Mouse (Mus musculus): Measurements from ENCODE around the gene Tesc. TPM values are rescaled to one million over a fixed set of nuclear protein-coding genes. Genes with fewer than 3 reads are reported as not detected.
A peak's percentile ranks its signal among the peaks of the same experiment; 100 is the strongest.

Gene Tesc
- total and polyA plus RNA-seq, 2 experiments from 2014 or later: 4.7 to 8.2 TPM

DNA sequence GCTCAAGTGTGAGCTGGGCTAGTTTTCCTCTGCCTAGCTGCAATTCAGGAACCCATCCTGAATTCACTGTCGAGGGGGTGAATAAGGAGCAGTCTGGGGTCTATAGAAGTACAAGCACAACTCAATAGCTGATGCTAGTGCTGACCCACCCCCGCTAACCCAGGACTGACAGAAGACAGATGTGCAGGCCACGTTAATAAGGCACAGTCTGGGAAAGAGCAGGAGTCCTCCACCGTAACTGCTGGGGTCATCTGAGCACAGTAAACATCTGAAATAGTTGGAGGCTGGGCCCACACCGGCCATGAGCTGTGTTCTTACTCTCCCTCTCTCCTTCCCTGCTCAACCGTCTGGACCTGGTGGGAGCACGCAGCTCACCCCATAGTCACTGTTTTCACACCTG, 59.4 kb downstream of the Tesc start:
- Histone ChIP-seq H3K9ac (replicated peaks; ENCODE audit: low read length, poor library complexity, severe bottlenecking) (no peak overlapping the region; the same call in 1 of the 2 replicates), H3K36me3 (ENCODE audit: insufficient read depth, low read length) (peaks cover 8% of the 10 kb centered on the region), H3K4me1 (ENCODE audit: insufficient read depth, low read length) (peaks cover 13% of the 10 kb centered on the region), H3K9me3 (ENCODE audit: low read length) (no peaks in the 10 kb centered on the region), H3K27me3 (ENCODE audit: insufficient read depth, low read length) (no peaks in the 10 kb centered on the region), H3K27ac (ENCODE audit: low read depth, low read length) (no peak overlapping the region), H3K4me2 (ENCODE audit: low read depth, low read length, poor library complexity, severe bottlenecking) (no peak overlapping the region), H3K4me3 (ENCODE audit: low read depth, low read length) (no peak overlapping the region)
- DNase-seq (ENCODE audit: low spot score) (no peak), ATAC-seq (ENCODE audit: low FRiP score) (no peak)
- no peak for TF ChIP-seq CTCF (IDR thresholded peaks at IDR 0.05)
- WGBS: 76% methylated on average over 7 of the region's 7 CpGs

DNA sequence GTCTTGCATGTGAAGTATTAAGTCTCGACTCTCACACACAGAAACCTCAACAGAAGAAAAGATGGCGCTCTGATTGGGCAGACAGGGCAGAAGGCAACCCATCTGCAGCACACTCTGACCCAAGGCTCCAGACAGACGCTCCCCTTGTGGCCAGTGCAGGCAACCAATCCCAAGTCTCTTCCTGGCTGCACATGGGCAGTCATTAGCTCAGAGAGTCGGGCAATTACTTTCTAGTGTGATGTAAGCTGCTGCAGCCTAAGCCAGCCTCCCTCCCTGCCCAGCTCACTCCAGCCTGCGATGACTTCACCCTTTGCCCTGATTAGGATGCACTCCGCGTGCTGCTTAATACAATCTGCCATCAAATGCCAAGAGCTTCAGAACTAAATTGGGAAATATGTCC, 61.6 kb downstream of the Tesc start:
- ATAC-seq (ENCODE audit: low FRiP score) (peak; percentile 83), DNase-seq (ENCODE audit: low spot score) (peak; percentile 90)
- Histone ChIP-seq H3K9ac (replicated peaks; ENCODE audit: low read length, poor library complexity, severe bottlenecking) (no peak overlapping the region), H3K4me3 (ENCODE audit: low read depth, low read length) (no peak overlapping the region), H3K27me3 (ENCODE audit: insufficient read depth, low read length) (no peaks in the 10 kb centered on the region), H3K4me1 (ENCODE audit: insufficient read depth, low read length) (peaks cover 9% of the 10 kb centered on the region), H3K9me3 (ENCODE audit: low read length) (no peaks in the 10 kb centered on the region), H3K4me2 (ENCODE audit: low read depth, low read length, poor library complexity, severe bottlenecking) (no peak overlapping the region), H3K36me3 (ENCODE audit: insufficient read depth, low read length) (peaks cover 13% of the 10 kb centered on the region), H3K27ac (ENCODE audit: low read depth, low read length) (peak overlapping the region; percentile 44)
- WGBS: 45% methylated on average over 7 of the region's 7 CpGs
- TF ChIP-seq CTCF (IDR thresholded peaks at IDR 0.05): peak; percentile 51

DNA sequence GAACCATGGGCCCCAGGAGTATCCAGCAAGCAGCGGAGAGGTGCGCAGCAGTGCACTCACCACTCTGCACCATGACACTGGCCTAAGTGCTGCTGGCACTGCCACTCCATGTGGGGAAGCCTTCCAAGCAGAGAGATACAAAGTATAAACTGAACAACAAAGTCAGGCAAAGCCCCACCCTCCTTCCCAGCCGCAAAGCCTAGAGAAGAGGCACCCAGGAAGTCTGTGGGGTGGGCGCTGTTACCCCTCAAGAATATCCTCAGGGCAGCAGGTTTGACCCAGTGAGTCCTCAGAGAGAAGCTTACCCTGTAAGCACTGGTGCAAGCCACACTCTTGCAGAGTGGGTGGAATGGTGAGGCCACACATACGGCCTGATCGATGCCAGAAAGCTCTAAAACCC, 62.6 kb downstream of the Tesc start:
- H3K9ac ChIP-seq (replicated peaks; ENCODE audit: low read length, poor library complexity, severe bottlenecking): no peak overlapping the region
- DNase-seq (ENCODE audit: low spot score) (no peak), ATAC-seq (ENCODE audit: low FRiP score) (no peak)
- H3K9me3 ChIP-seq (ENCODE audit: low read length): no peaks in the 10 kb centered on the region
- 96% methylated on average over 6 of the region's 6 CpGs for WGBS
- H3K27ac ChIP-seq (ENCODE audit: low read depth, low read length): peak overlapping the region; percentile 44
- H3K27me3 ChIP-seq (ENCODE audit: insufficient read depth, low read length): no peaks in the 10 kb centered on the region
- peaks cover 6% of the 10 kb centered on the region; the same call in 1 of the 2 replicates for H3K4me1 ChIP-seq (ENCODE audit: insufficient read depth, low read length)
- no peak overlapping the region for H3K4me3 ChIP-seq (ENCODE audit: low read depth, low read length)
- no peak for TF ChIP-seq CTCF (IDR thresholded peaks at IDR 0.05)
- H3K36me3 ChIP-seq (ENCODE audit: insufficient read depth, low read length): peaks cover 20% of the 10 kb centered on the region
- no peak overlapping the region for H3K4me2 ChIP-seq (ENCODE audit: low read depth, low read length, poor library complexity, severe bottlenecking)

DNA sequence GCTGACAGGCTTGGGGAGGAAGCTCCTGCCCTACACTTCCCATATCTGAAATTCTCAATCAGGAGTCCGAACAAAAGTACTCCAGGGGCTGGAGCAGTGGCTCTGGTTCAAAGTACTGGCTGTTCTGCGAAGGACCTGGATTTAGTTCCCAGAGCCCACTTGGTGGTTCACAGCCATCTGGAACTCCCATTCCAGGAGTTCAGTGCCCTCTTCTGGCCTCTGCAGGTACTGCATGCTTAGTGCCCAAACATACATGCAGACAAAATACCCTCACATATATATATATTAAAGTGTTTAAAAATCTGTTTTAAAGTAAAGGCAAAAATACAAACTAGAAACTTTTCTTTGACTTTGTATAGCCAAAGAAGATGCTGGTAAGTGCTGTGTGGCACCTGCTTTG, 63.3 kb downstream of the Tesc start:
- Histone ChIP-seq H3K27ac (ENCODE audit: low read depth, low read length) (no peak overlapping the region), H3K36me3 (ENCODE audit: insufficient read depth, low read length) (peaks cover 24% of the 10 kb centered on the region), H3K4me2 (ENCODE audit: low read depth, low read length, poor library complexity, severe bottlenecking) (no peak overlapping the region), H3K4me3 (ENCODE audit: low read depth, low read length) (no peak overlapping the region), H3K4me1 (ENCODE audit: insufficient read depth, low read length) (0 out of 2 replicates have a peak, but pooled peaks cover 5% of the 10 kb centered on the region), H3K27me3 (ENCODE audit: insufficient read depth, low read length) (no peaks in the 10 kb centered on the region), H3K9me3 (ENCODE audit: low read length) (no peaks in the 10 kb centered on the region), H3K9ac (replicated peaks; ENCODE audit: low read length, poor library complexity, severe bottlenecking) (no peak overlapping the region)
- ATAC-seq (ENCODE audit: low FRiP score) (no peak), DNase-seq (ENCODE audit: low spot score) (no peak)
- TF ChIP-seq CTCF (IDR thresholded peaks at IDR 0.05): peak; percentile 58
- whole genome bisulfite sequencing: 94% methylated on average over 2 of the region's 2 CpGs

DNA sequence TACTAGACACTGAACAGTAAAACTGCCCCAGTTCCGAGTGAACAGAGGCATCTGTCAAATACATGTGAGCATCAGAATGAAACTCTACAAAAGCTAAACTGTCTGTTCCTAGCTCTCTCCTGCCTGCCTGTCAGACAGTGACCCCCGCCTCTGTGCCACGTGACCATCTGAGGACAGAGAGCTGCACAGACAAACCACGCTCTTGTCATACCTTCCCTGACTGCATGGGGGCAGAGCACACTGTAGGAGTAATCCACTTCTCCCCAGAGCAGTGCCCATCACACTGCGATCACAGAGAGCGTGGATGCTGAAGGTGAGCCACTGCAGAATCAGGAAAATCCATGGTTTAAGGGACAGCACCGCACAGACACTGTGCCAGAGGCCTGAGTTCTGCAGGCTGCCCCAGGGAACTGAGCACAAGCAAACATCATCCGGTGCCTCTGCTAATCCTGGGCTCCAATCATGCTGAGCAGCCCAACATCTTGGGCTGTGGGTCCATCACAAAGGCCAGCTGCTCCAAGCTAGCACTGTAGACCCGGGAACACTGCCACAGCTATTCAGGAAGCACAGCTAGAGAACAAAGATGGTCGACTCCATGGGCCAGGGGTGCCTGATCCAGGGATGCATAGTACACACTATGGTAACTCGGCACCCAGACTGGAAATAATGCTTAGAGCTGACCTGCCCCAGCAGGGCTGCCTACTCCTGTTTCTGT, 65.9 kb downstream of the Tesc start:
- ATAC-seq (ENCODE audit: low FRiP score) (peak; percentile 24; the same call in 1 of the 2 replicates), DNase-seq (ENCODE audit: low spot score) (no peak)
- Histone ChIP-seq H3K27me3 (ENCODE audit: insufficient read depth, low read length) (no peaks in the 10 kb centered on the region), H3K9ac (replicated peaks; ENCODE audit: low read length, poor library complexity, severe bottlenecking) (no peak overlapping the region), H3K36me3 (ENCODE audit: insufficient read depth, low read length) (peaks cover 27% of the 10 kb centered on the region), H3K4me1 (ENCODE audit: insufficient read depth, low read length) (0 out of 2 replicates have a peak, but pooled peaks cover 3% of the 10 kb centered on the region), H3K4me2 (ENCODE audit: low read depth, low read length, poor library complexity, severe bottlenecking) (no peak overlapping the region), H3K4me3 (ENCODE audit: low read depth, low read length) (no peak overlapping the region), H3K27ac (ENCODE audit: low read depth, low read length) (no peak overlapping the region), H3K9me3 (ENCODE audit: low read length) (no peaks in the 10 kb centered on the region)
- TF ChIP-seq CTCF (IDR thresholded peaks at IDR 0.05): peak; percentile 25
- 59% methylated on average over 11 of the region's 11 CpGs for WGBS

- no peaks in the 10 kb centered on the region for H3K27me3 ChIP-seq (ENCODE audit: insufficient read depth, low read length)
- ATAC-seq (ENCODE audit: low FRiP score) (no peak), DNase-seq (ENCODE audit: low spot score) (no peak)
- 0 out of 2 replicates have a peak, but pooled peaks cover 3% of the 10 kb centered on the region for H3K4me1 ChIP-seq (ENCODE audit: insufficient read depth, low read length)
- H3K9me3 ChIP-seq (ENCODE audit: low read length): no peaks in the 10 kb centered on the region
- no peak overlapping the region for H3K9ac ChIP-seq (replicated peaks; ENCODE audit: low read length, poor library complexity, severe bottlenecking)
- no peak overlapping the region for H3K27ac ChIP-seq (ENCODE audit: low read depth, low read length)
- TF ChIP-seq CTCF (IDR thresholded peaks at IDR 0.05): no peak
- no peak overlapping the region for H3K4me2 ChIP-seq (ENCODE audit: low read depth, low read length, poor library complexity, severe bottlenecking)
- WGBS: 86% methylated on average over 11 of the region's 11 CpGs
- no peak overlapping the region for H3K4me3 ChIP-seq (ENCODE audit: low read depth, low read length)
- H3K36me3 ChIP-seq (ENCODE audit: insufficient read depth, low read length): peaks cover 27% of the 10 kb centered on the region
These were observed 67.9 kb downstream of the Tesc start for GRCm38 (mm10) chr5:118095433-118095832.

All from midbrain, postnatal 0 days (tissue).